Mouse (Mus musculus) C2C12 (cell line): ENCODE measurements around the gene Ppfia4. TPM values are rescaled to one million over a fixed set of nuclear protein-coding genes. Genes with fewer than 3 reads are reported as not detected.
A peak's percentile ranks its signal among the peaks of the same experiment; 100 is the strongest.

Experiments
- H3K27me3 ChIP-seq: one replicate; pipeline ENCODE4 v1.6.1; 2011; ENCODE audit not compliant: control insufficient read depth, insufficient read depth, insufficient read length
- H3K36me3 ChIP-seq: one replicate; pipeline ENCODE4 v1.6.1; 2011; ENCODE audit not compliant: control insufficient read depth, insufficient read depth
- H3K4me3 ChIP-seq: one replicate; pipeline ENCODE4 v1.5.1; 2011; ENCODE audit warnings: mild to moderate bottlenecking, control low read depth; ENCODE audit not compliant: poor library complexity, insufficient read depth, severe bottlenecking
- H3K79me2 ChIP-seq: one replicate; pipeline ENCODE4 v1.6.1; 2011; ENCODE audit not compliant: control insufficient read depth, insufficient read depth
- H3K79me3 ChIP-seq: one replicate; pipeline ENCODE4 v1.6.1; 2011; ENCODE audit warnings: low read depth, control low read depth
- H3ac ChIP-seq: one replicate; pipeline ENCODE3; 2011; ENCODE audit warnings: low read depth; ENCODE audit not compliant: control insufficient read depth, insufficient read length
- CEBPB ChIP-seq: IDR thresholded peaks from one replicate; pipeline ENCODE4 v1.6.1; 2011; ENCODE audit warnings: low read depth, mild to moderate bottlenecking, control low read depth, moderate library complexity
- CTCF ChIP-seq: IDR thresholded peaks from one replicate; pipeline ENCODE4 v1.5.1; 2011; ENCODE audit not compliant: control insufficient read depth, insufficient read depth, insufficient read length
- FOSL1 ChIP-seq: IDR thresholded peaks from one replicate; pipeline ENCODE4 v1.8.0; 2011; ENCODE audit warnings: mild to moderate bottlenecking, low read length; ENCODE audit not compliant: poor library complexity, insufficient read depth, severe bottlenecking
- MAX ChIP-seq: IDR thresholded peaks from one replicate; pipeline ENCODE4 v1.6.1; 2011; ENCODE audit warnings: mild to moderate bottlenecking, control low read depth
- MYOD1 ChIP-seq: IDR thresholded peaks from one replicate; pipeline ENCODE4 v1.6.1; 2011; ENCODE audit warnings: low read depth; ENCODE audit not compliant: control insufficient read depth, insufficient read length
- MYOG ChIP-seq: IDR thresholded peaks from one replicate; pipeline ENCODE4 v1.6.1; 2011; ENCODE audit not compliant: control insufficient read depth, insufficient read length; ENCODE audit errors: extremely low read depth
- USF1 ChIP-seq: IDR thresholded peaks from one replicate; pipeline ENCODE4 v1.6.1; 2011; ENCODE audit warnings: low read depth, mild to moderate bottlenecking, control low read depth, moderate library complexity
- polyA plus RNA-seq: library from polyadenylated mRNA; unstranded; fragments of >200 nt; fragmentation: generic; extraction: Trizol; gene quantifications from one replicate; pipeline ENCODE4 v1.2.1, GENCODE M21; 2012; ENCODE audit warnings: missing spikeins

Gene Ppfia4
- polyA plus RNA-seq, 1 experiment = 0.35 TPM

DNA sequence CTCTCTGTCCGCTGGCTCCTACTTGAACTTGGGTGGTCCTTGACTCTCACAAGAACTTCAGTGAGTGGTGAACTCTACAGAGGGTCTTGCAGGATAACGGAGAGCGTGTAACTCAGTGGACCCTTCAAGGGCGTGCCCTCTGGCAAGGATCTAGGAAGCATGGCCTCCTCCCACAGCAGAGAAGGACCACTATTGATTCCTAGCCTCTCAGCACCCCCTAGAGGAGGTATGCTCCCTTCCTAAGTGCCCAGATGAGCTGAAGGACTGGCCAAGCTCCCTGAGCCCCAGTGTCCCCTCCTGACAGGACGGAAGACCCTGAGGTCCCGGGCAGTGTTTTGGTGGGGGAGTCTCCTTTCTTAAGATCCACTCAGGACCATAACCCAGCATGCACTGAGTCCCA is 10.1 kb downstream of the Ppfia4 start:
- no peak overlapping the region for H3ac ChIP-seq
- H3K36me3 ChIP-seq = no peaks in the 10 kb centered on the region
- peaks cover 4% of the 10 kb centered on the region for H3K27me3 ChIP-seq
- H3K79me3 ChIP-seq = no peaks in the 10 kb centered on the region
- H3K4me3 ChIP-seq = no peak overlapping the region
- TF ChIP-seq MAX (no peak), MYOD1 (no peak), CEBPB (no peak), MYOG (no peak), CTCF (peak; percentile 24), FOSL1 (no peak), USF1 (no peak)
- no peaks in the 10 kb centered on the region for H3K79me2 ChIP-seq

DNA sequence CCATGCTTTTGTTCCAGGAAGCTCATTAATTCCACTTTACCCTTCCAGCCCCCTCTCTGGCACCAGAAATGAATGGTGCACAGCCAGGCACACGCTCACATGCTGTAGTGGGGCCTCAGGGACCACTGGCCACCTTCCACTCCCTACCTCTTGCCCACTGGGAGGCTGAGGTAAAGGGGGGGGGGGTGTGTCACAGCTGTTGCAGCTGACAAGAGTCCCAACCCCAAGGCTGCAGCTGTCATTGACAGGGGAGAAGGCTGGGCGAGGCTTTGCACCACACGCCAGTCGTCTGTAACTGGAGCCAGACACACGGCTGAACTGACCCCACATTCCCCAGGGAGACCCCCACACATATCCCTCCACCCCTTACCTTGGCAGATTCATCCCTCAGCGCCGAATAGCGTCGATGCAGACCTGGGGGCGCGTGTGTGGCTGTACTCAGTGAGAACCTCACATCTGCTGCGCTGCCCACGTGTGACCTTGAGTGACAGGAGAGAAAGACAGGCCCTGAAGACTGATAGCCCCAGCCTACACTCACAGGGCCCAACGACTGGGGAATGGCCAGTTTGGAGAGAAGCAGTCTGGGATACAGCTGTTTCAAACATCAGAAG is 11.9 kb downstream of the Ppfia4 start:
- no peaks in the 10 kb centered on the region for H3K36me3 ChIP-seq
- H3K79me2 ChIP-seq = no peaks in the 10 kb centered on the region
- peaks cover 4% of the 10 kb centered on the region for H3K27me3 ChIP-seq
- H3ac ChIP-seq = no peak overlapping the region
- no peak for TF ChIP-seq CTCF
- peak; percentile 72 for TF ChIP-seq MYOD1
- H3K79me3 ChIP-seq = no peaks in the 10 kb centered on the region
- no peak overlapping the region for H3K4me3 ChIP-seq

DNA sequence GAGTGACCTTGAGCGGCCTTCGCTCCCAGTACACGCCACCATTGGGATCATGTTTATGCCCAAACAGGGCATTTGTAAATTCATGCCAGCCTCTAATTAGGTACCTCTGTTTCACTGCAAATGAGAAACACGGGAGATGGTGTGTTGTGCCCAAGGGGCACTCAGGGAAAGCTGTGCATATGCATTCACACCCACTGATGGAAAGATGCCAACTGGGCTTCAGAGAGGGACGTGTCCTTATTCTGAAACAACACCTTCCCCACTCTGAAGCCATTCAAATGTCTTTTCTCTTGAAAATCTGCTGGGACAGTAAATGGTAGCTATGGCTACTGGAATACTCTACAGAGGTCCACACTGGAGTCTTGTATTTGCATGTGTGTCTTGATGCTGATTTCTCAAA is 14.5 kb downstream of the Ppfia4 start:
- no peaks in the 10 kb centered on the region for H3K79me2 ChIP-seq
- no peaks in the 10 kb centered on the region for H3K79me3 ChIP-seq
- H3K27me3 ChIP-seq = peaks cover 4% of the 10 kb centered on the region
- no peak overlapping the region for H3ac ChIP-seq
- no peaks in the 10 kb centered on the region for H3K36me3 ChIP-seq
- TF ChIP-seq CEBPB = no peak
- TF ChIP-seq MYOG = no peak
- no peak for TF ChIP-seq MYOD1
- no peak for TF ChIP-seq CTCF
- TF ChIP-seq USF1 = no peak
- TF ChIP-seq MAX = no peak
- TF ChIP-seq FOSL1 = no peak
- H3K4me3 ChIP-seq = no peak overlapping the region

DNA sequence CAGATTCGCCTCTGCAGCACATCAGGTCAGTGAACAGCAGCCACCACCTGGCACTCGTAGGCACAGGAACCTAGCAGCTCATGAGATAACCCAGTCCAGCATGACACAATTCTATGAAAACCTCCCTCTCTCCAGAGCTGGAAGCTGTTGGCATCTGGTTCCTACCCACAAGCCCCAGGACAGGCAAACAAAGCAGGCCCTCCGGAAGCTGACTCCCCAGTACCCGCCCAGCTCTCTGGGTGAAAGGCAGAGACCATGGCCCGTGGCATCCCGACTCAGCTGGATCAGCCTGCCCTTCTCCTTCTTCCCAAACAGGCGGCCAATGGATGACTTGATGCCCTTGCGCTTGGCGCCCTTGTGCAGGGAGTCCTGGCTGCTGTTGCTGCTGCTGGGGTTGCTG is 16.4 kb downstream of the Ppfia4 start:
- H3K36me3 ChIP-seq = no peaks in the 10 kb centered on the region
- H3K79me2 ChIP-seq = no peaks in the 10 kb centered on the region
- TF ChIP-seq MAX = no peak
- TF ChIP-seq MYOG = no peak
- TF ChIP-seq USF1 = no peak
- no peak for TF ChIP-seq CTCF
- TF ChIP-seq CEBPB = no peak
- no peak for TF ChIP-seq FOSL1
- no peak for TF ChIP-seq MYOD1
- peaks cover 4% of the 10 kb centered on the region for H3K27me3 ChIP-seq
- H3K4me3 ChIP-seq = no peak overlapping the region
- no peaks in the 10 kb centered on the region for H3K79me3 ChIP-seq
- no peak overlapping the region for H3ac ChIP-seq

DNA sequence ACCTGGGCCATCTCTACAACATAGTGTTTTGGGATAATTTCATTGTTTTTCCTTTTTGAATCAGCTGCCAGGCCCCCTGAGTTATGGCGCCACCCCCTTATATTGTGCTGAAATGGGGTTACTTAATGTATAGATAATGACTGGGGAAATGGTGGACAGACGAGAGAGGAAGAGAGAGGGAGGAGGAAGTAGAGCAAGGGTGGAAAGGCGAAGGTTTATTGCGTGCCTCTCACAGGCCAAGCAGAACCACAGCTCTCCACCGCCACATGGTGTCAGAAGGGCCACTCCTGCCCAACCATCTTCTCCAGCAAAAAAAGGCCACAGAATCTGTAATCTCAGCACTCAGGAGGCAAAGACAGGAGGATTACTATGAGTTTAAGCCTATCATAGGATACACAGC is 17.5 kb downstream of the Ppfia4 start:
- Histone ChIP-seq H3ac (no peak overlapping the region), H3K79me3 (no peaks in the 10 kb centered on the region), H3K36me3 (no peaks in the 10 kb centered on the region), H3K4me3 (no peak overlapping the region), H3K79me2 (no peaks in the 10 kb centered on the region), H3K27me3 (peaks cover 4% of the 10 kb centered on the region)
- no peak for TF ChIP-seq MYOG
- no peak for TF ChIP-seq USF1
- no peak for TF ChIP-seq CTCF
- TF ChIP-seq CEBPB = no peak
- no peak for TF ChIP-seq MAX
- TF ChIP-seq FOSL1 = no peak
- TF ChIP-seq MYOD1 = no peak

DNA sequence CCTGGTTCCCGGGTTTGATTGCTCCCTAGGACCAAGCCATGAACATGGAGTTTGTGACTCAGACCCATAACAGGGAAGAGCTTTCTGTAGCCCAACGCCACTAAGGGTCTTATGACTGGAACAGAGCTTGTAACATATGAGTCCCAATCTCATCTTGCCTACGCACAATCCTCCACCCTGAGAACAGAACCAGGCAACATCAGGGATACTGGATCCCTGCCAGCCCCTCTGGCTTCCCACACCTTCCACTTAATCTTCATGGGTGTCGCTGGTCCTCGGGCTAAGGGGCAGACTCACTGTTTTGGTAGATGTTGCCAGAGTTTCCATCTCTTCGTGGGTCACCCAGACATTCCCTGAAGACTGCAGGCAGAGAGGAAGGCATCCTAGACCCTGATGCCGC is 21.0 kb downstream of the Ppfia4 start:
- Histone ChIP-seq H3K36me3 (no peaks in the 10 kb centered on the region), H3K4me3 (no peak overlapping the region), H3ac (no peak overlapping the region), H3K79me3 (no peaks in the 10 kb centered on the region), H3K79me2 (no peaks in the 10 kb centered on the region), H3K27me3 (no peaks in the 10 kb centered on the region)
- no peak for TF ChIP-seq MYOD1
